Mouse (Mus musculus) thymus, adult 2 months (tissue): Measurements from ENCODE around the gene Stag1.

Source experiments
- CTCF ChIP-seq: fragments of 200-500 bp; IDR thresholded peaks from 2 replicates; pipeline ENCODE4 v1.5.1; 2012; ENCODE audit warnings: mild to moderate bottlenecking, control low read depth, low read length, moderate library complexity, borderline replicate concordance; ENCODE audit not compliant: control insufficient read depth, poor library complexity, insufficient read depth; ENCODE audit errors: extremely low read depth
- POLR2A ChIP-seq: fragments of 200-500 bp; IDR thresholded peaks from 2 replicates; pipeline ENCODE4 v1.6.1; 2012; ENCODE audit warnings: mild to moderate bottlenecking, low read length, control low read depth, moderate library complexity; ENCODE audit not compliant: control insufficient read depth, poor library complexity, insufficient read depth; ENCODE audit errors: extremely low read depth

DNA sequence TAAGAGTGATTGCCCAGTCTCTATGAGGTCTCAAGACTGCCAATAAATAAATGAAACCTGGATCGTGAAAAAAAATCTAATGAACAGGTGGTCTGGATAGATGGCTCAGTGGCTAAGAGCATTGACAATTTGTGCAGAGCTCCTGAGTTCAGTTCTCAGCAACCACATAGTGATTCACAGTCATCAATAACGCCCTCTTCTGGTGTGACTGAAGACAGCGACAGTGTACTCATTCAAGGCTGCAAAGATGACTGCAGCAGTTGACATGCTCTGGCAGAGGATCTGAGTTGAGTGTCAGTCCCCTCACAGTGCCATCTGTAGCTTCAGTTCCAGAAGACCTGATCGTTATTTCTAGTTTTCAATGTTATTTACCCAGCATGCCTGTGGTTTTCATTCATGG is 300.4 kb downstream of the Stag1 start:
- TF ChIP-seq POLR2A (no peak), CTCF (no peak)
